ENCODE assay signal across 8 mouse cellular contexts in the genomic region with DNA sequence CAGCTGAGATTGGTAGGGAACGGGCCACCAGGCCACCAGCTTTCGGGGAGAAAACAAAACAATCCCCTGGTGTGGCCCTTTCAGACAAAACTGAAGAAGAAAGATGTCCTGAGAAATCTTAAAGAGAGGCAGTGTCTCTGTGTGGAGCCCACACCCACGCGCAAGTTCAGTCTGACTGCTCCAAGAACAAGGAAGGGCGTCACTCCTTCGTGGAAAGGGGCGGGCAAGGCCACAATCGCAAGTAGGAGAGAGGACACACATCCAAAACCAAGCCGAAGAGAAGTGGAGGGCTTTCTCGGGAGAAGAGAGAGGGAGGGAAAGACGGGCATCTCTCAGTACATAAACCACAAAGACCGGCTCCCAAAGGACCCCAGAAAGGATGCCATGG. TPM values are rescaled to one million over a fixed set of nuclear protein-coding genes. Genes with fewer than 3 reads are reported as not detected.
A peak's percentile ranks its signal among the peaks of the same experiment; 100 is the strongest.
DNase-seq lines count a peak whose midpoint lies in the region; ATAC-seq and TF ChIP-seq lines count a peak whose summit lies in the region.

No protein-coding gene starts in this region.

- no peaks in the 10 kb centered on the region for H3K27me3 ChIP-seq in cerebellum, adult 2 months (ENCODE audit: control insufficient read depth, insufficient read depth, low read length)
- H3K27me3 ChIP-seq in heart, embryonic 10.5 days (ENCODE audit: insufficient read depth, poor library complexity, severe bottlenecking): peaks cover 13% of the 10 kb centered on the region
- H3K27me3 ChIP-seq in liver, embryonic 11.5 days (replicated peaks; ENCODE audit: control insufficient read depth, insufficient read depth, low read length): peaks cover 41% of the 10 kb centered on the region
- peaks cover 29% of the 10 kb centered on the region for H3K27me3 ChIP-seq in neural tube, embryonic 13.5 days

- TF ChIP-seq POLR2A in cerebellum, adult 2 months (IDR thresholded peaks at IDR 0.05; ENCODE audit: borderline replicate concordance, insufficient read depth, low read length): 0 out of 2 replicates have a peak, but pooled peaks have one; percentile 36

- in situ Hi-C loops in ES-E14 (cut with MboI; ENCODE audit: low sequenced_read_pairs in 2 of 2, unreplicated experiment in 2 of 2): no loop called here

- no peaks in the 10 kb centered on the region for H3K9me3 ChIP-seq in ES-E14 (ENCODE audit: control insufficient read depth, insufficient read depth, low read depth, low read length)
- H3K9me3 ChIP-seq in heart, embryonic 10.5 days: no peaks in the 10 kb centered on the region
- H3K9me3 ChIP-seq in liver, embryonic 11.5 days (ENCODE audit: control insufficient read depth, low read length): no peaks in the 10 kb centered on the region
- no peaks in the 10 kb centered on the region for H3K9me3 ChIP-seq in neural tube, embryonic 13.5 days

- 7% methylated on average over 12 of the region's 12 CpGs for WGBS in cerebellum, adult 2 months
- 22% methylated on average over 12 of the region's 12 CpGs for WGBS in heart, embryonic 10.5 days
- 30% methylated on average over 12 of the region's 12 CpGs for WGBS in liver, embryonic 11.5 days
- 17% methylated on average over 12 of the region's 12 CpGs for WGBS in neural tube, embryonic 13.5 days

- DNase-seq in cerebellum, adult 2 months: no peak
- no peak for DNase-seq in cerebellum, adult 18-20 months
- DNase-seq in ES-E14 (ENCODE audit: low read depth, low spot score): no peak
- no peak for DNase-seq in heart, embryonic 10.5 days (ENCODE audit: low spot score)
- DNase-seq in liver, embryonic 11.5 days (ENCODE audit: low spot score): no peak
- DNase-seq in layer of hippocampus, postnatal 10 days (ENCODE audit: low spot score in 2 of 2): no peak

- peak overlapping the region; percentile 65; the same call in 1 of the 2 replicates for H3K9ac ChIP-seq in ES-E14 (ENCODE audit: insufficient read depth, low read depth, low read length, poor library complexity, severe bottlenecking)
- H3K9ac ChIP-seq in liver, embryonic 11.5 days (ENCODE audit: low read depth, low read length): no peak overlapping the region
- H3K9ac ChIP-seq in neural tube, embryonic 13.5 days: peak overlapping the region; percentile 77

- no peak for TF ChIP-seq CTCF in cerebellum, adult 2 months (IDR thresholded peaks at IDR 0.05; ENCODE audit: borderline replicate concordance, insufficient read depth, low read depth, low read length)

- H3K27ac ChIP-seq in cerebellum, adult 2 months (ENCODE audit: insufficient read depth, low read length): peak overlapping the region; percentile 100
- H3K27ac ChIP-seq in ES-E14 (ENCODE audit: insufficient read depth, low read depth, low read length, poor library complexity, severe bottlenecking): no peak overlapping the region
- peak overlapping the region; percentile 92 for H3K27ac ChIP-seq in heart, embryonic 10.5 days
- no peak overlapping the region for H3K27ac ChIP-seq in liver, embryonic 11.5 days (ENCODE audit: low read depth, low read length)
- H3K27ac ChIP-seq in neural tube, embryonic 13.5 days (replicated peaks): peak overlapping the region; percentile 86

- H3K36me3 ChIP-seq in ES-E14 (ENCODE audit: control insufficient read depth, insufficient read depth, low read length, poor library complexity, severe bottlenecking): no peaks in the 10 kb centered on the region
- no peaks in the 10 kb centered on the region for H3K36me3 ChIP-seq in heart, embryonic 10.5 days
- no peaks in the 10 kb centered on the region for H3K36me3 ChIP-seq in liver, embryonic 11.5 days (ENCODE audit: control insufficient read depth, insufficient read depth, low read length)
- H3K36me3 ChIP-seq in neural tube, embryonic 13.5 days: no peaks in the 10 kb centered on the region

- H3K4me2 ChIP-seq in liver, embryonic 11.5 days: peak overlapping the region; percentile 62
- peak overlapping the region; percentile 82 for H3K4me2 ChIP-seq in neural tube, embryonic 13.5 days

- peaks cover 40% of the 10 kb centered on the region for H3K4me1 ChIP-seq in cerebellum, adult 2 months (ENCODE audit: control insufficient read depth, insufficient read depth, low read length)
- H3K4me1 ChIP-seq in ES-E14 (ENCODE audit: control insufficient read depth in 2 of 2, insufficient read depth in 2 of 2, low read length in 2 of 2, poor library complexity in 1 of 2): peaks cover 15 to 39% of the 10 kb centered on the region in 2 experiments
- peaks cover 63% of the 10 kb centered on the region for H3K4me1 ChIP-seq in heart, embryonic 10.5 days
- H3K4me1 ChIP-seq in liver, embryonic 11.5 days (replicated peaks; ENCODE audit: control insufficient read depth, insufficient read depth, low read length): peaks cover 10% of the 10 kb centered on the region
- peaks cover 61% of the 10 kb centered on the region for H3K4me1 ChIP-seq in neural tube, embryonic 13.5 days (replicated peaks)

- no peak for ATAC-seq in liver, embryonic 11.5 days (replicated peaks; ENCODE audit: low FRiP score)
- ATAC-seq in neural tube, embryonic 13.5 days (ENCODE audit: low read depth): no peak
- ATAC-seq in monocyte, adult 5-6 weeks (replicated peaks; ENCODE audit: insufficient number of reproducible peaks, low FRiP score, low TSS enrichment, poor library complexity, severe bottlenecking): no peak

- H3K4me3 ChIP-seq in cerebellum, adult 2 months (replicated peaks; ENCODE audit: insufficient read depth, low read depth, low read length): peak overlapping the region; percentile 67
- H3K4me3 ChIP-seq in ES-E14 (ENCODE audit: insufficient read depth in 1 of 2, low read depth in 1 of 2, low read length in 2 of 2, poor library complexity in 1 of 2, severe bottlenecking in 1 of 2): peak overlapping the region in 1 of 2 experiments; percentile 73; a peak in 3 of 4 replicates
- H3K4me3 ChIP-seq in heart, embryonic 10.5 days: peak overlapping the region; percentile 69
- peak overlapping the region; percentile 51 for H3K4me3 ChIP-seq in liver, embryonic 11.5 days (ENCODE audit: low read depth, low read length)
- peak overlapping the region; percentile 55 for H3K4me3 ChIP-seq in neural tube, embryonic 13.5 days

TF ChIP-seq in ES-E14, 5 proteins besides CTCF, POLR2A, EP300 and RAD21:
- TF ChIP-seq HCFC1 (IDR thresholded peaks at IDR 0.05; ENCODE audit: borderline replicate concordance, insufficient read depth, low read length) (no peak), ZNF384 (IDR thresholded peaks at IDR 0.05; ENCODE audit: low read depth, low read length) (no peak), MAFK (IDR thresholded peaks at IDR 0.05; ENCODE audit: insufficient read depth, low read depth, low read length) (no peak), ZC3H11A (IDR thresholded peaks at IDR 0.05; ENCODE audit: borderline replicate concordance, low read depth, low read length) (no peak), CHD2 (IDR thresholded peaks at IDR 0.05; ENCODE audit: low read depth, low read length) (no peak)

RNA-seq across cellular contexts. Expression of gene Atp23, which starts 27.7 kb away (rescaled TPM):
- 10.2 and 10.4 TPM in 2 replicates for polyA plus RNA-seq in cerebellum, adult 2 months (2012; rRNA removed)
- 12.1 and 12.2 TPM in 2 replicates for total RNA-seq in ES-E14 (2012; rRNA removed)
- 10.8 and 15.4 TPM in 2 replicates for polyA plus RNA-seq in heart, embryonic 10.5 days (2016; fragmentation: Nextera tagmentation; extraction: Ambion mirVana)
- polyA plus RNA-seq in liver, embryonic 11.5 days (2014; fragmentation: Nextera tagmentation; extraction: Ambion mirVana): 21.4 and 21.8 TPM in 2 replicates
- polyA plus RNA-seq in neural tube, embryonic 13.5 days (2015; fragmentation: Nextera tagmentation; extraction: Ambion mirVana): 10.5 and 12.0 TPM in 2 replicates
- total RNA-seq in layer of hippocampus, postnatal 10 days (2021): 10 to 100 TPM in 1 of 2 experiments, 1 to 10 TPM in 1; 7.4 to 10.3 TPM
- 2.2 to 7.6 TPM (median 5.6 TPM) in 3 replicates for total RNA-seq in monocyte, adult 5-6 weeks (2017)

RNA-seq across cellular contexts. Expression of gene Ctdsp2, which starts 49.7 kb away (rescaled TPM):
- polyA plus RNA-seq in cerebellum, adult 2 months (2012; rRNA removed): 96.2 and 101 TPM in 2 replicates
- 28.5 and 38.1 TPM in 2 replicates for total RNA-seq in ES-E14 (2012; rRNA removed)
- 37.8 and 46.2 TPM in 2 replicates for polyA plus RNA-seq in heart, embryonic 10.5 days (2016; fragmentation: Nextera tagmentation; extraction: Ambion mirVana)
- polyA plus RNA-seq in liver, embryonic 11.5 days (2014; fragmentation: Nextera tagmentation; extraction: Ambion mirVana): 37.4 and 42.2 TPM in 2 replicates
- polyA plus RNA-seq in neural tube, embryonic 13.5 days (2015; fragmentation: Nextera tagmentation; extraction: Ambion mirVana): 21.9 and 26.9 TPM in 2 replicates
- 10 to 100 TPM; 78.9 to 88.9 TPM for total RNA-seq in layer of hippocampus, postnatal 10 days (2021)
- total RNA-seq in monocyte, adult 5-6 weeks (2017): 36.2 to 38.6 TPM (median 37.6 TPM) in 3 replicates

Comparison
In these comparisons a context has a peak if more than half of its experiments do, and no peak if none do; other contexts are left out.
1. H3K27ac ChIP-seq: peak in cerebellum, adult 2 months (single experiment), heart, embryonic 10.5 days (single experiment) and neural tube, embryonic 13.5 days (single experiment); none in ES-E14 (single experiment) and liver, embryonic 11.5 days (single experiment).